Comparison of ENCODE assay signal across 17 mouse cellular contexts in genomic region chr10:15541797-15542350, GRCm38 (mm10).
A peak's percentile ranks its signal among the peaks of the same experiment; 100 is the strongest.
DNase-seq lines count a peak whose midpoint lies in the region; ATAC-seq and TF ChIP-seq lines count a peak whose summit lies in the region.
"Had no signal": no experiment of that assay in that cellular context is flagged by ENCODE, and none has a peak within 500 bp of the region (broad histone marks: within the 10 kb centered on the region; RNA-seq: fewer than 3 reads in every experiment).

No protein-coding gene starts in this region.

- TF ChIP-seq CTCF in liver, adult 2 months (IDR thresholded peaks at IDR 0.05; ENCODE audit: low read depth, low read length) = no peak

- H3K4me3 ChIP-seq in liver, adult 2 months (ENCODE audit: insufficient read depth, low read depth, low read length) = no peak overlapping the region
- H3K4me3 ChIP-seq in hindbrain, embryonic 14.5 days (replicated peaks; ENCODE audit: low read length) = no peak overlapping the region
- H3K4me3 ChIP-seq: heart, embryonic 13.5 days; myocyte had no signal

- 13% methylated on average over 2 of the region's 2 CpGs for WGBS in liver, adult 2 months
- WGBS in hindbrain, embryonic 14.5 days = 24% methylated on average over 2 of the region's 2 CpGs

- H3K4me1 ChIP-seq in liver, adult 2 months (ENCODE audit: control insufficient read depth, insufficient read depth, low read length) = peaks cover 4% of the 10 kb centered on the region
- 0 out of 2 replicates have a peak, but pooled peaks cover 6% of the 10 kb centered on the region for H3K4me1 ChIP-seq in hindbrain, embryonic 14.5 days (replicated peaks; ENCODE audit: control insufficient read depth, insufficient read depth, low read length)
- H3K4me1 ChIP-seq: heart, embryonic 13.5 days had no signal

- no peaks in the 10 kb centered on the region for H3K9me3 ChIP-seq in hindbrain, embryonic 14.5 days (ENCODE audit: control insufficient read depth, low read length)
- H3K9me3 ChIP-seq: heart, embryonic 13.5 days had no signal

- H3K36me3 ChIP-seq in liver, adult 2 months (ENCODE audit: control insufficient read depth, insufficient read depth, low read length) = no peaks in the 10 kb centered on the region
- H3K36me3 ChIP-seq in hindbrain, embryonic 14.5 days (replicated peaks; ENCODE audit: control insufficient read depth, insufficient read depth) = no peaks in the 10 kb centered on the region
- H3K36me3 ChIP-seq: heart, embryonic 13.5 days had no signal

- H3K27me3 ChIP-seq in liver, adult 2 months (ENCODE audit: control insufficient read depth, insufficient read depth, low read length) = no peaks in the 10 kb centered on the region
- no peaks in the 10 kb centered on the region for H3K27me3 ChIP-seq in hindbrain, embryonic 14.5 days (ENCODE audit: control insufficient read depth, insufficient read depth, low read length)
- H3K27me3 ChIP-seq: heart, embryonic 13.5 days had no signal

- H3K79me2 ChIP-seq in liver, adult 2 months (ENCODE audit: control insufficient read depth, insufficient read depth, low read length) = no peaks in the 10 kb centered on the region

- no peak for ATAC-seq in cerebellum, adult (ENCODE audit: insufficient number of reproducible peaks, low FRiP score, low TSS enrichment)
- ATAC-seq in hindbrain, embryonic 14.5 days (ENCODE audit: low FRiP score) = peak; percentile 70
- no peak for ATAC-seq in granulocyte monocyte progenitor cell, adult 5-6 weeks (replicated peaks; ENCODE audit: poor library complexity, severe bottlenecking)

- H3K9ac ChIP-seq in liver, adult 2 months (ENCODE audit: low read depth, low read length) = no peak overlapping the region
- no peak overlapping the region for H3K9ac ChIP-seq in hindbrain, embryonic 14.5 days
- H3K9ac ChIP-seq: heart, embryonic 13.5 days had no signal

- DNase-seq in cerebellum, postnatal 14 days = peak; percentile 8 to 18
- peak; percentile 77 for DNase-seq in liver, adult 2 months (ENCODE audit: extremely low read depth, low read depth, low spot score)
- no peak for DNase-seq in liver
- DNase-seq in hindbrain, embryonic 14.5 days (ENCODE audit: low spot score) = peak; percentile 34
- DNase-seq in retina, postnatal 1 day = peak; percentile 69
- no peak for DNase-seq in B cell, adult 2 months
- DNase-seq: adrenal gland, postnatal 25 days; cerebellum, adult 11-12 months; embryo, embryonic 11 days; gastrocnemius, postnatal 14 days; lung, adult 18-20 months had no signal

- no peak overlapping the region for H3K4me2 ChIP-seq in hindbrain, embryonic 14.5 days (replicated peaks)
- H3K4me2 ChIP-seq: heart, embryonic 13.5 days had no signal

- H3K27ac ChIP-seq in liver, adult 2 months (replicated peaks; ENCODE audit: insufficient read depth, low read depth, low read length) = no peak overlapping the region
- H3K27ac ChIP-seq in hindbrain, embryonic 14.5 days = no peak overlapping the region
- H3K27ac ChIP-seq: heart, embryonic 13.5 days; kidney, postnatal 0 days; macrophage had no signal

- TF ChIP-seq POLR2A in liver, adult 2 months (IDR thresholded peaks at IDR 0.05; ENCODE audit: extremely low read depth, insufficient read depth, low read length) = no peak

Comparison
In these comparisons a context has a peak if more than half of its experiments do, and no peak if none do; other contexts are left out.
1. DNase-seq: peak in cerebellum, postnatal 14 days (2 of 2), liver, adult 2 months (single experiment), hindbrain, embryonic 14.5 days (single experiment) and retina, postnatal 1 day (single experiment); none in liver (single experiment) and B cell, adult 2 months (0 of 2).